Comparison of ENCODE assay signal across 8 mouse cellular contexts in the genomic region with DNA sequence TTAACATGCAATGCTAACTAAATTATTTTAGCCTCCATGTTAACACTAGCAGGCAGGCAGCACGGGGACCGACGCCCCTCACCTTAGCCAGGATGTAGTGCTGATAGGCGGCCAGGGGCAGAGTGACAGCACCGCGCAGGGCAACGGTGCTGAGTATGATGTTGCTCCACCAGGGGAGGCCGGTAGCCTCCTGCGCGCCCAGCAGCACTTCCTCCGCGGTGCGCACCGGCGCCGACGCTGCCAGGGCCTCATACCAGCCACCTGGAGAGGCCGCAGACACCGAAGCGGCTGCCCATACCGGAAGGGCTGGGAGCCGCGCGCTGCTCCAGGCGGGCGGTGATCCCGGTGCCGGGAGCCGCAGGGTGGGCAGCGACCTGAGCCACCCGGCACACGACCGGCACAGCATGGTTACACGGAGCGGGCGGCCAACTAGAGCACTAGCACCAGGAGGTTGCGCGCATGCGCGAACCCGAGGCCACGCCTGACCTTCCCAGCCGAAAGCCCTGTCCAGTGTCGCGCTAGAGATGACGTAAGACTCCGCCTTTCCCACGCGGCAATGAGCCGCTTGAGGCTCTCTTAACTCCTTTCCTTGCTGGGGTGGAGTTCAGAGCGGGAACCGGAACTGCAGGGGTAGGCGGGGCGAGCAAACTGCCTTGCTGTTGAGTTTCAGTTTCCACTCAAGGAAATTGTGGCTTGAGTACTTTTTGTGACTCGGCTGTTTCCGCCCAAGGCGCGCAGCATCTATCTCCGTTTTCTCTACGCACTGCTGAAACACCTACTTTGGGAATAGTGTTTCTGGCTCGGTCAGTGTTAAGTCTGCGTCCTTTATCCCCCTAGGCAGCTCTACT. TPM values are rescaled to one million over a fixed set of nuclear protein-coding genes. Genes with fewer than 3 reads are reported as not detected.
DNase-seq lines count a peak whose midpoint lies in the region; ATAC-seq lines count a peak whose summit lies in the region.

Gene Cox18, minus strand, starts transcription at position 468 of the 848 bp plus-strand sequence.

- peak; percentile 100 for DNase-seq in adipocyte (ENCODE audit: low spot score)
- peak; percentile 100 for DNase-seq in embryo, embryonic 10 days (ENCODE audit: low spot score)
- peak; percentile 98 for DNase-seq in gastrocnemius, postnatal 10 days
- DNase-seq in induced T-regulatory cell, adult 2 months (ENCODE audit: low read depth) = peak; percentile 100
- peak; percentile 96 to 98 for DNase-seq in left cerebral cortex, adult 9 months (ENCODE audit: low spot score in 2 of 2)
- peak; percentile 98 for DNase-seq in right cerebral cortex, postnatal 14 days
- peak; percentile 98 to 100 for DNase-seq in urinary bladder, postnatal 36 days (ENCODE audit: low spot score in 2 of 2)

- ATAC-seq in megakaryocyte progenitor cell, adult 5-6 weeks (replicated peaks; ENCODE audit: poor library complexity) = peak; percentile 94

RNA-seq across cellular contexts. Expression of gene Cox18, which starts in this region (rescaled TPM):
- 10 to 100 TPM in 1 of 2 experiments, 1 to 10 TPM in 1; 9.8 to 11.6 TPM for total RNA-seq in gastrocnemius, postnatal 10 days (2021)
- total RNA-seq in megakaryocyte progenitor cell, adult 5-6 weeks (2015) = 43.3 and 45.0 TPM in 2 replicates
- 11.2 and 14.5 TPM in 2 replicates for total RNA-seq in megakaryocyte progenitor cell, adult 5-6 weeks (2017)

Comparison
In these comparisons a context has a peak if more than half of its experiments do, and no peak if none do; other contexts are left out.
1. Peak in every context shown above with its lines: DNase-seq and ATAC-seq.